In the genomic region with DNA sequence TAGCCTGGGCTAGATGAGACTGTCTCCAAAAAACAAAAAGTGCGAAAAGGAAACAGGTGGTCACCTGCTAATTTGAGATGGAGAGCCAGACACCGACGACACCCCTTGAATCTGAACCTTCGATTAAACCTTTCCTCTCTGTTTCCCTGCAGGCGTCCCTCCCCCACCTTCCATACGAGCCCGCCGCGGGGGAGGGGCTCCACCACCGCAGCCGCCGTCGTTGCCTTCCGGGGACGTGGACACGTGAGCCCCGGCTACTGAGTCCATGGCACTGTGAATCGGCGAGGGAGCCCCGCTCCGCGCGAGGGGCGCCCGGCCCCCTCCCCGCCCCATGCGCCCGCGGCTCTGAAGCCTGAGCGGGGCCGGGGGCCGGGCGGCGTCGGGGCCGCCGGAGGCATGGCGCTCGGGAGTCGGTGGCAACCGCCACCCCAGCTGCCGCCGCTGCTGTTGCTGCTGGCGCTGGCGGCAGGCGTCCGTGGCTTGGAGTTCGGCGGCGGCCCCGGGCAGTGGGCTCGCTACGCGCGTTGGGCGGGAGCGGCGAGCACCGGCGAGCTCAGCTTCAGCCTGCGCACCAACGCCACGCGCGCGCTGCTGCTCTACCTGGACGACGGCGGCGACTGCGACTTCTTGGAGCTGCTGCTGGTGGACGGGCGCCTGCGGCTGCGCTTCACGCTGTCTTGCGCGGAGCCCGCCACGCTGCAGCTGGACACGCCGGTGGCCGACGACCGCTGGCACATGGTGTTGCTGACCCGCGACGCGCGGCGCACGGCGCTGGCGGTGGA, we compare ENCODE assay signal across 7 mouse cellular contexts. TPM values are rescaled to one million over a fixed set of nuclear protein-coding genes. Genes with fewer than 3 reads are reported as not detected.
DNase-seq lines count a peak whose midpoint lies in the region; ATAC-seq and TF ChIP-seq lines count a peak whose summit lies in the region.

No protein-coding gene starts in this region.

- no peaks in the 10 kb centered on the region for H3K9me3 ChIP-seq in forebrain, postnatal 0 days (ENCODE audit: low read length)
- no peaks in the 10 kb centered on the region for H3K9me3 ChIP-seq in limb, embryonic 11.5 days (ENCODE audit: control insufficient read depth, low read length)
- no peaks in the 10 kb centered on the region for H3K9me3 ChIP-seq in midbrain, embryonic 16.5 days (replicated peaks; ENCODE audit: control insufficient read depth, low read length, poor library complexity, severe bottlenecking)

- peak overlapping the region; percentile 29 for H3K4me3 ChIP-seq in forebrain, postnatal 0 days (ENCODE audit: low read depth, low read length)
- peak overlapping the region; percentile 25 for H3K4me3 ChIP-seq in limb, embryonic 11.5 days (ENCODE audit: low read depth, low read length)
- peak overlapping the region; percentile 22 for H3K4me3 ChIP-seq in midbrain, embryonic 16.5 days (ENCODE audit: low read depth, low read length)

- peaks cover 12% of the 10 kb centered on the region; the same call in 1 of the 2 replicates for H3K36me3 ChIP-seq in forebrain, postnatal 0 days (ENCODE audit: insufficient read depth)
- no peaks in the 10 kb centered on the region; the same call in 1 of the 2 replicates for H3K36me3 ChIP-seq in limb, embryonic 11.5 days (ENCODE audit: control insufficient read depth, insufficient read depth, low read length)
- H3K36me3 ChIP-seq in midbrain, embryonic 16.5 days (ENCODE audit: control insufficient read depth, insufficient read depth, low read length) = no peaks in the 10 kb centered on the region; the same call in 1 of the 2 replicates

- H3K4me1 ChIP-seq in forebrain, postnatal 0 days (ENCODE audit: insufficient read depth) = peaks cover 47% of the 10 kb centered on the region
- H3K4me1 ChIP-seq in limb, embryonic 11.5 days (ENCODE audit: control insufficient read depth, insufficient read depth, low read length) = peaks cover 14% of the 10 kb centered on the region
- H3K4me1 ChIP-seq in midbrain, embryonic 16.5 days (ENCODE audit: control insufficient read depth, insufficient read depth, low read length) = peaks cover 73% of the 10 kb centered on the region

- H3K27me3 ChIP-seq in forebrain, postnatal 0 days (ENCODE audit: insufficient read depth, low read length) = no peaks in the 10 kb centered on the region
- H3K27me3 ChIP-seq in limb, embryonic 11.5 days (ENCODE audit: control insufficient read depth, insufficient read depth, low read length) = peaks cover 74% of the 10 kb centered on the region
- H3K27me3 ChIP-seq in midbrain, embryonic 16.5 days (ENCODE audit: control insufficient read depth, insufficient read depth, low read depth, low read length) = no peaks in the 10 kb centered on the region

- peak; percentile 22 to 27 for DNase-seq in urinary bladder, adult 18-20 months (ENCODE audit: low spot score in 2 of 2)
- no peak for DNase-seq in urinary bladder, postnatal 10 days (ENCODE audit: low spot score)
- peak; percentile 56 for DNase-seq in forebrain, postnatal 0 days
- DNase-seq in limb, embryonic 11.5 days (ENCODE audit: low spot score) = peak; percentile 62
- no peak for DNase-seq in layer of hippocampus, postnatal 36 days
- DNase-seq in right cerebral cortex, postnatal 36 days (ENCODE audit: low spot score in 2 of 2) = no peak

- ATAC-seq in forebrain, postnatal 0 days = peak; percentile 19; the same call in 1 of the 2 replicates
- ATAC-seq in limb, embryonic 11.5 days (ENCODE audit: insufficient number of reproducible peaks, low FRiP score, low TSS enrichment, low read depth) = no peak
- ATAC-seq in midbrain, embryonic 16.5 days = no peak

- H3K4me2 ChIP-seq in forebrain, postnatal 0 days (ENCODE audit: low read depth) = peak overlapping the region; percentile 54
- H3K4me2 ChIP-seq in limb, embryonic 11.5 days (ENCODE audit: low read depth, severe bottlenecking) = peak overlapping the region; percentile 61
- peak overlapping the region; percentile 44 for H3K4me2 ChIP-seq in midbrain, embryonic 16.5 days (ENCODE audit: low read length)

- peak overlapping the region; percentile 47 for H3K9ac ChIP-seq in forebrain, postnatal 0 days
- H3K9ac ChIP-seq in limb, embryonic 11.5 days (ENCODE audit: low read length) = no peak overlapping the region
- H3K9ac ChIP-seq in midbrain, embryonic 16.5 days (ENCODE audit: low read depth, low read length) = peak overlapping the region; percentile 49

- WGBS in forebrain, postnatal 0 days = 3% methylated on average over 87 of the region's 94 CpGs
- under 1% methylated on average over 94 of the region's 94 CpGs for WGBS in limb, embryonic 11.5 days
- 1% methylated on average over 82 of the region's 94 CpGs for WGBS in midbrain, embryonic 16.5 days

- 0 out of 2 replicates have a peak overlapping the region, but pooled peaks have one; percentile 9 for H3K27ac ChIP-seq in forebrain, postnatal 0 days (ENCODE audit: low read depth, low read length)
- H3K27ac ChIP-seq in limb, embryonic 11.5 days (replicated peaks; ENCODE audit: low read depth, low read length) = no peak overlapping the region
- H3K27ac ChIP-seq in midbrain, embryonic 16.5 days (ENCODE audit: low read length) = no peak overlapping the region

- no peak for TF ChIP-seq CTCF in forebrain, postnatal 0 days (IDR thresholded peaks at IDR 0.05; ENCODE audit: low read depth)

RNA-seq across cellular contexts. Expression of a gene that starts 9.3 kb away (rescaled TPM):
- total RNA-seq in forebrain, postnatal 0 days (2014; rRNA removed) = 213 and 256 TPM in 2 replicates
- polyA plus RNA-seq in forebrain, postnatal 0 days (2015; fragmentation: Nextera tagmentation; extraction: Ambion mirVana) = 45.1 and 49.4 TPM in 2 replicates
- polyA plus RNA-seq in limb, embryonic 11.5 days (2014; fragmentation: Nextera tagmentation; extraction: Ambion mirVana) = 0.48 and 1.1 TPM in 2 replicates
- 30.4 and 37.5 TPM in 2 replicates for polyA plus RNA-seq in midbrain, embryonic 16.5 days (2015; fragmentation: Nextera tagmentation; extraction: Ambion mirVana)
- total RNA-seq in layer of hippocampus, postnatal 36 days (2021) = 100 to 1,000 TPM; 399 to 414 TPM

RNA-seq across cellular contexts. Expression of a gene that starts 28.7 kb away (rescaled TPM):
- total RNA-seq in forebrain, postnatal 0 days (2014; rRNA removed) = 125 and 170 TPM in 2 replicates
- polyA plus RNA-seq in forebrain, postnatal 0 days (2015; fragmentation: Nextera tagmentation; extraction: Ambion mirVana) = 130 and 150 TPM in 2 replicates
- 12.8 and 15.0 TPM in 2 replicates for polyA plus RNA-seq in limb, embryonic 11.5 days (2014; fragmentation: Nextera tagmentation; extraction: Ambion mirVana)
- polyA plus RNA-seq in midbrain, embryonic 16.5 days (2015; fragmentation: Nextera tagmentation; extraction: Ambion mirVana) = 91.4 and 139 TPM in 2 replicates
- 10 to 100 TPM; 23.8 to 34.5 TPM for total RNA-seq in layer of hippocampus, postnatal 36 days (2021)

RNA-seq across cellular contexts. Expression of a gene that starts 43.6 kb away (rescaled TPM):
- 6.2 and 8.8 TPM in 2 replicates for total RNA-seq in forebrain, postnatal 0 days (2014; rRNA removed)
- polyA plus RNA-seq in forebrain, postnatal 0 days (2015; fragmentation: Nextera tagmentation; extraction: Ambion mirVana) = 4.7 and 7.6 TPM in 2 replicates
- polyA plus RNA-seq in limb, embryonic 11.5 days (2014; fragmentation: Nextera tagmentation; extraction: Ambion mirVana) = 1.8 and 2.0 TPM in 2 replicates
- polyA plus RNA-seq in midbrain, embryonic 16.5 days (2015; fragmentation: Nextera tagmentation; extraction: Ambion mirVana) = 7.3 and 7.5 TPM in 2 replicates
- total RNA-seq in layer of hippocampus, postnatal 36 days (2021) = 10 to 100 TPM; 18.3 to 22.1 TPM

Comparison
In these comparisons a context has a peak if more than half of its experiments do, and no peak if none do; other contexts are left out.
1. DNase-seq: peak in urinary bladder, adult 18-20 months (2 of 2), forebrain, postnatal 0 days (single experiment) and limb, embryonic 11.5 days (single experiment); none in urinary bladder, postnatal 10 days (single experiment), layer of hippocampus, postnatal 36 days (0 of 2) and right cerebral cortex, postnatal 36 days (0 of 2).
2. RNA of a gene that starts 9.3 kb away (polyA plus RNA-seq): 45.1 to 49.4 TPM in forebrain, postnatal 0 days and 30.4 to 37.5 TPM in midbrain, embryonic 16.5 days; 0.48 to 1.1 TPM in limb, embryonic 11.5 days; every median in the first group is over 10 times any median in the second.
3. Peak in every context shown above with its lines, with median percentiles within 50 percentile points of each other: H3K4me2 ChIP-seq and H3K4me3 ChIP-seq.